In genomic region chr12:102703921-102704408, GRCm38 (mm10) we compare ENCODE assay signal across 8 mouse cellular contexts. TPM values are rescaled to one million over a fixed set of nuclear protein-coding genes. Genes with fewer than 3 reads are reported as not detected.
DNase-seq lines count a peak whose midpoint lies in the region; ATAC-seq lines count a peak whose summit lies in the region.

No protein-coding gene starts in this region.

- no peak overlapping the region for H3K27ac ChIP-seq in neural tube, embryonic 11.5 days (ENCODE audit: low read depth, low read length)
- H3K27ac ChIP-seq in hindbrain, embryonic 14.5 days = 0 out of 2 replicates have a peak overlapping the region, but pooled peaks have one; percentile 49
- peak overlapping the region; percentile 69; the same call in 1 of the 2 replicates for H3K27ac ChIP-seq in midbrain, embryonic 12.5 days (replicated peaks)

- peak overlapping the region; percentile 81 for H3K4me3 ChIP-seq in neural tube, embryonic 11.5 days (ENCODE audit: low read depth, low read length)
- peak overlapping the region; percentile 65 for H3K4me3 ChIP-seq in hindbrain, embryonic 14.5 days (replicated peaks; ENCODE audit: low read length)
- H3K4me3 ChIP-seq in midbrain, embryonic 12.5 days = peak overlapping the region; percentile 85

- intact Hi-C loops in gastrocnemius, postnatal 36 days (cut with DNase I) = no loop called here

- peaks cover 31% of the 10 kb centered on the region for H3K4me1 ChIP-seq in neural tube, embryonic 11.5 days (ENCODE audit: control insufficient read depth, insufficient read depth, low read length)
- peaks cover 29% of the 10 kb centered on the region for H3K4me1 ChIP-seq in hindbrain, embryonic 14.5 days (replicated peaks; ENCODE audit: control insufficient read depth, insufficient read depth, low read length)
- H3K4me1 ChIP-seq in midbrain, embryonic 12.5 days = peaks cover 51% of the 10 kb centered on the region

- ATAC-seq in cerebellum, adult (ENCODE audit: insufficient number of reproducible peaks, low FRiP score, low TSS enrichment) = no peak
- ATAC-seq in neural tube, embryonic 11.5 days (ENCODE audit: insufficient read depth, low FRiP score, low TSS enrichment) = no peak; the same call in 1 of the 2 replicates
- ATAC-seq in hindbrain, embryonic 14.5 days (ENCODE audit: low FRiP score) = peak; percentile 3; the same call in 1 of the 2 replicates
- 0 out of 2 replicates have a peak, but pooled peaks have one; percentile 11 for ATAC-seq in midbrain, embryonic 12.5 days (ENCODE audit: low FRiP score, low read depth)

- H3K36me3 ChIP-seq in neural tube, embryonic 11.5 days (ENCODE audit: control insufficient read depth, insufficient read depth, low read length) = no peaks in the 10 kb centered on the region
- no peaks in the 10 kb centered on the region for H3K36me3 ChIP-seq in hindbrain, embryonic 14.5 days (replicated peaks; ENCODE audit: control insufficient read depth, insufficient read depth)
- H3K36me3 ChIP-seq in midbrain, embryonic 12.5 days = no peaks in the 10 kb centered on the region

- peak overlapping the region; percentile 91 for H3K4me2 ChIP-seq in neural tube, embryonic 11.5 days (ENCODE audit: low read depth)
- H3K4me2 ChIP-seq in hindbrain, embryonic 14.5 days (replicated peaks) = peak overlapping the region; percentile 80
- peak overlapping the region; percentile 94 for H3K4me2 ChIP-seq in midbrain, embryonic 12.5 days (replicated peaks)

- peak overlapping the region; percentile 86 for H3K9ac ChIP-seq in neural tube, embryonic 11.5 days (ENCODE audit: low read length)
- H3K9ac ChIP-seq in hindbrain, embryonic 14.5 days = peak overlapping the region; percentile 72
- H3K9ac ChIP-seq in midbrain, embryonic 12.5 days (replicated peaks) = peak overlapping the region; percentile 79

- WGBS in neural tube, embryonic 11.5 days = 7% methylated on average over 17 of the region's 17 CpGs
- 4% methylated on average over 17 of the region's 17 CpGs for WGBS in hindbrain, embryonic 14.5 days
- WGBS in midbrain, embryonic 12.5 days = 6% methylated on average over 17 of the region's 17 CpGs

- DNase-seq in cerebellum, adult 11-12 months = peak; percentile 62
- DNase-seq in neural tube, embryonic 11.5 days (ENCODE audit: low spot score) = no peak
- no peak for DNase-seq in neural tube, embryonic 10.5 days (ENCODE audit: extremely low spot score, low spot score)
- DNase-seq in hindbrain, embryonic 14.5 days (ENCODE audit: low spot score) = no peak
- no peak for DNase-seq in urinary bladder, postnatal 36 days (ENCODE audit: low spot score in 2 of 2)
- DNase-seq in gastrocnemius, postnatal 36 days = no peak

- no peaks in the 10 kb centered on the region for H3K9me3 ChIP-seq in neural tube, embryonic 11.5 days (ENCODE audit: control insufficient read depth, low read length)
- H3K9me3 ChIP-seq in hindbrain, embryonic 14.5 days (ENCODE audit: control insufficient read depth, low read length) = no peaks in the 10 kb centered on the region
- no peaks in the 10 kb centered on the region for H3K9me3 ChIP-seq in midbrain, embryonic 12.5 days

- no peaks in the 10 kb centered on the region for H3K27me3 ChIP-seq in neural tube, embryonic 11.5 days (ENCODE audit: control insufficient read depth, insufficient read depth, low read length)
- H3K27me3 ChIP-seq in hindbrain, embryonic 14.5 days (ENCODE audit: control insufficient read depth, insufficient read depth, low read length) = no peaks in the 10 kb centered on the region
- H3K27me3 ChIP-seq in midbrain, embryonic 12.5 days = peaks cover 16% of the 10 kb centered on the region

RNA-seq across cellular contexts. Expression of gene Itpk1, which starts 0.8 kb away (rescaled TPM):
- 20.3 and 26.1 TPM in 2 replicates for polyA plus RNA-seq in neural tube, embryonic 11.5 days (2014; fragmentation: Nextera tagmentation; extraction: Ambion mirVana)
- 31.6 and 35.0 TPM in 2 replicates for polyA plus RNA-seq in hindbrain, embryonic 14.5 days (2014; fragmentation: Nextera tagmentation; extraction: Ambion mirVana)
- polyA plus RNA-seq in midbrain, embryonic 12.5 days (2016; fragmentation: Nextera tagmentation; extraction: Ambion mirVana) = 15.4 and 17.2 TPM in 2 replicates
- total RNA-seq in gastrocnemius, postnatal 36 days (2021) = 1 to 10 TPM; 6.3 to 8.4 TPM

RNA-seq across cellular contexts. Expression of gene Moap1, which starts 39.5 kb away (rescaled TPM):
- polyA plus RNA-seq in neural tube, embryonic 11.5 days (2014; fragmentation: Nextera tagmentation; extraction: Ambion mirVana) = 44.8 and 46.0 TPM in 2 replicates
- 64.6 and 67.3 TPM in 2 replicates for polyA plus RNA-seq in hindbrain, embryonic 14.5 days (2014; fragmentation: Nextera tagmentation; extraction: Ambion mirVana)
- polyA plus RNA-seq in midbrain, embryonic 12.5 days (2016; fragmentation: Nextera tagmentation; extraction: Ambion mirVana) = 36.8 and 41.6 TPM in 2 replicates
- total RNA-seq in gastrocnemius, postnatal 36 days (2021) = 1 to 10 TPM; 3.2 to 5.4 TPM

RNA-seq across cellular contexts. Expression of gene Tmem251, which starts 39.6 kb away (rescaled TPM):
- 11.6 and 11.7 TPM in 2 replicates for polyA plus RNA-seq in neural tube, embryonic 11.5 days (2014; fragmentation: Nextera tagmentation; extraction: Ambion mirVana)
- 11.9 and 12.8 TPM in 2 replicates for polyA plus RNA-seq in hindbrain, embryonic 14.5 days (2014; fragmentation: Nextera tagmentation; extraction: Ambion mirVana)
- polyA plus RNA-seq in midbrain, embryonic 12.5 days (2016; fragmentation: Nextera tagmentation; extraction: Ambion mirVana) = 12.6 TPM in 2 replicates
- 1 to 10 TPM; 2.0 to 2.2 TPM for total RNA-seq in gastrocnemius, postnatal 36 days (2021)

RNA-seq across cellular contexts. Expression of gene Gm28051, which starts 53.6 kb away (rescaled TPM):
- polyA plus RNA-seq in neural tube, embryonic 11.5 days (2014; fragmentation: Nextera tagmentation; extraction: Ambion mirVana) = not detected in 2 replicates
- polyA plus RNA-seq in hindbrain, embryonic 14.5 days (2014; fragmentation: Nextera tagmentation; extraction: Ambion mirVana) = not detected in 2 replicates
- not detected in 2 replicates for polyA plus RNA-seq in midbrain, embryonic 12.5 days (2016; fragmentation: Nextera tagmentation; extraction: Ambion mirVana)
- not detected for total RNA-seq in gastrocnemius, postnatal 36 days (2021)

RNA-seq across cellular contexts. Expression of gene Gon7, which starts 53.6 kb away (rescaled TPM):
- polyA plus RNA-seq in neural tube, embryonic 11.5 days (2014; fragmentation: Nextera tagmentation; extraction: Ambion mirVana) = 37.8 and 41.2 TPM in 2 replicates
- polyA plus RNA-seq in hindbrain, embryonic 14.5 days (2014; fragmentation: Nextera tagmentation; extraction: Ambion mirVana) = 40.2 and 45.7 TPM in 2 replicates
- 46.0 and 48.2 TPM in 2 replicates for polyA plus RNA-seq in midbrain, embryonic 12.5 days (2016; fragmentation: Nextera tagmentation; extraction: Ambion mirVana)
- 1 to 10 TPM; 7.7 to 8.5 TPM for total RNA-seq in gastrocnemius, postnatal 36 days (2021)

Comparison
In these comparisons a context has a peak if more than half of its experiments do, and no peak if none do; other contexts are left out.
1. ATAC-seq: peak in hindbrain, embryonic 14.5 days (single experiment) and midbrain, embryonic 12.5 days (single experiment); none in cerebellum, adult (single experiment) and neural tube, embryonic 11.5 days (single experiment).
2. Peak in every context shown above with its lines, with median percentiles within 50 percentile points of each other: H3K4me2 ChIP-seq, H3K4me3 ChIP-seq and H3K9ac ChIP-seq.